Mouse (Mus musculus): Measurements from ENCODE around the gene Trip6. TPM values are rescaled to one million over a fixed set of nuclear protein-coding genes. Genes with fewer than 3 reads are reported as not detected.

The Trip6 gene
- polyA plus RNA-seq, 1 experiment from 2014 or later: 70.3 TPM

- WGBS: 90% methylated on average over 4 of the region's 4 CpGs
- Histone ChIP-seq H3K9me3 (no peaks in the 10 kb centered on the region), H3K4me1 (peaks cover 60% of the 10 kb centered on the region), H3K4me3 (no peak overlapping the region), H3K27me3 (ENCODE audit: poor library complexity, severe bottlenecking) (no peaks in the 10 kb centered on the region), H3K36me3 (replicated peaks) (peaks cover under 1% of the 10 kb centered on the region; the same call in 1 of the 2 replicates), H3K27ac (no peak overlapping the region)
- DNase-seq (ENCODE audit: extremely low spot score, low spot score): no peak
These were observed 32.8 kb upstream of the Trip6 start for GRCm38 (mm10) chr5:137346983-137347382.

- Histone ChIP-seq H3K9me3 (no peaks in the 10 kb centered on the region), H3K27ac (no peak overlapping the region), H3K27me3 (ENCODE audit: poor library complexity, severe bottlenecking) (no peaks in the 10 kb centered on the region), H3K36me3 (replicated peaks) (no peaks in the 10 kb centered on the region), H3K4me1 (peaks cover 54% of the 10 kb centered on the region), H3K4me3 (no peak overlapping the region)
- 79% methylated on average over 1 of the region's 1 CpGs for WGBS
- no peak for DNase-seq (ENCODE audit: extremely low spot score, low spot score)
These were observed 32.2 kb upstream of the Trip6 start for GRCm38 (mm10) chr5:137346388-137346787.

GRCm38 (mm10) chr5:137345821-137346220 lies 31.6 kb upstream of the Trip6 start:
- WGBS: 31% methylated on average over 9 of the region's 9 CpGs
- Histone ChIP-seq H3K4me3 (0 out of 2 replicates have a peak overlapping the region, but pooled peaks have one; percentile 10), H3K27ac (0 out of 2 replicates have a peak overlapping the region, but pooled peaks have one; percentile 46), H3K9me3 (no peaks in the 10 kb centered on the region), H3K4me1 (peaks cover 49% of the 10 kb centered on the region), H3K27me3 (ENCODE audit: poor library complexity, severe bottlenecking) (no peaks in the 10 kb centered on the region), H3K36me3 (replicated peaks) (no peaks in the 10 kb centered on the region)
- no peak for DNase-seq (ENCODE audit: extremely low spot score, low spot score)

GRCm38 (mm10) chr5:137343869-137344268 lies 29.7 kb upstream of the Trip6 start:
- no peak overlapping the region for H3K27ac ChIP-seq
- H3K4me1 ChIP-seq: peaks cover 49% of the 10 kb centered on the region
- H3K36me3 ChIP-seq (replicated peaks): no peaks in the 10 kb centered on the region
- DNase-seq (ENCODE audit: extremely low spot score, low spot score): no peak
- no peak overlapping the region for H3K4me3 ChIP-seq
- H3K9me3 ChIP-seq: no peaks in the 10 kb centered on the region
- H3K27me3 ChIP-seq (ENCODE audit: poor library complexity, severe bottlenecking): no peaks in the 10 kb centered on the region

- DNase-seq (ENCODE audit: extremely low spot score, low spot score): no peak
- WGBS: 90% methylated on average over 5 of the region's 5 CpGs
- no peaks in the 10 kb centered on the region for H3K9me3 ChIP-seq
- H3K27ac ChIP-seq: no peak overlapping the region
- H3K4me3 ChIP-seq: no peak overlapping the region
- no peaks in the 10 kb centered on the region for H3K36me3 ChIP-seq (replicated peaks)
- H3K4me1 ChIP-seq: peaks cover 48% of the 10 kb centered on the region
- H3K27me3 ChIP-seq (ENCODE audit: poor library complexity, severe bottlenecking): no peaks in the 10 kb centered on the region
These were observed 29.2 kb upstream of the Trip6 start for GRCm38 (mm10) chr5:137343412-137343811.

GRCm38 (mm10) chr5:137342407-137343012 lies 28.3 kb upstream of the Trip6 start:
- DNase-seq (ENCODE audit: extremely low spot score, low spot score): no peak
- Histone ChIP-seq H3K9me3 (no peaks in the 10 kb centered on the region), H3K4me3 (no peak overlapping the region), H3K27me3 (ENCODE audit: poor library complexity, severe bottlenecking) (no peaks in the 10 kb centered on the region), H3K4me1 (peaks cover 47% of the 10 kb centered on the region), H3K36me3 (replicated peaks) (no peaks in the 10 kb centered on the region), H3K27ac (no peak overlapping the region)
- WGBS: 89% methylated on average over 7 of the region's 7 CpGs

GRCm38 (mm10) chr5:137340222-137340621 lies 26.0 kb upstream of the Trip6 start:
- H3K9me3 ChIP-seq: no peaks in the 10 kb centered on the region
- no peaks in the 10 kb centered on the region for H3K27me3 ChIP-seq (ENCODE audit: poor library complexity, severe bottlenecking)
- H3K36me3 ChIP-seq (replicated peaks): no peaks in the 10 kb centered on the region
- H3K27ac ChIP-seq: peak overlapping the region; percentile 86; the same call in 1 of the 2 replicates
- 72% methylated on average over 6 of the region's 6 CpGs for WGBS
- peak overlapping the region; percentile 50; the same call in 1 of the 2 replicates for H3K4me3 ChIP-seq
- no peak for DNase-seq (ENCODE audit: extremely low spot score, low spot score)
- peaks cover 40% of the 10 kb centered on the region for H3K4me1 ChIP-seq

- 6% methylated on average over 22 of the region's 22 CpGs for WGBS
These were observed 25.2 kb upstream of the Trip6 start for GRCm38 (mm10) chr5:137339290-137339979.

GRCm38 (mm10) chr5:137338663-137339289 lies 24.6 kb upstream of the Trip6 start:
- Histone ChIP-seq H3K27ac (peak overlapping the region; percentile 86), H3K27me3 (ENCODE audit: poor library complexity, severe bottlenecking) (no peaks in the 10 kb centered on the region), H3K4me3 (peak overlapping the region; percentile 50), H3K4me1 (peaks cover 48% of the 10 kb centered on the region), H3K36me3 (replicated peaks) (no peaks in the 10 kb centered on the region), H3K9me3 (no peaks in the 10 kb centered on the region)
- WGBS: 3% methylated on average over 11 of the region's 11 CpGs
- peak; percentile 33 for DNase-seq (ENCODE audit: extremely low spot score, low spot score)

More at GRCm38 (mm10) chr5:137339290-137339979, 25.2 kb upstream of the Trip6 start:
- peak overlapping the region; percentile 50 for H3K4me3 ChIP-seq
- no peaks in the 10 kb centered on the region for H3K36me3 ChIP-seq (replicated peaks)
- peak overlapping the region; percentile 86 for H3K27ac ChIP-seq
- H3K9me3 ChIP-seq: no peaks in the 10 kb centered on the region
- no peaks in the 10 kb centered on the region for H3K27me3 ChIP-seq (ENCODE audit: poor library complexity, severe bottlenecking)
- DNase-seq (ENCODE audit: extremely low spot score, low spot score): peak; percentile 34
- H3K4me1 ChIP-seq: peaks cover 42% of the 10 kb centered on the region

GRCm38 (mm10) chr5:137338256-137338655 lies 24.1 kb upstream of the Trip6 start:
- H3K4me1 ChIP-seq: peaks cover 53% of the 10 kb centered on the region
- peak overlapping the region; percentile 86 for H3K27ac ChIP-seq
- no peaks in the 10 kb centered on the region for H3K9me3 ChIP-seq
- H3K36me3 ChIP-seq (replicated peaks): no peaks in the 10 kb centered on the region
- peak; percentile 83 for DNase-seq (ENCODE audit: extremely low spot score, low spot score)
- H3K27me3 ChIP-seq (ENCODE audit: poor library complexity, severe bottlenecking): no peaks in the 10 kb centered on the region
- WGBS: under 1% methylated on average over 19 of the region's 19 CpGs
- peak overlapping the region; percentile 50 for H3K4me3 ChIP-seq

- Histone ChIP-seq H3K27me3 (ENCODE audit: poor library complexity, severe bottlenecking) (no peaks in the 10 kb centered on the region), H3K4me1 (peaks cover 63% of the 10 kb centered on the region), H3K4me3 (no peak overlapping the region), H3K9me3 (no peaks in the 10 kb centered on the region), H3K36me3 (replicated peaks) (no peaks in the 10 kb centered on the region), H3K27ac (0 out of 2 replicates have a peak overlapping the region, but pooled peaks have one; percentile 86)
- 66% methylated on average over 8 of the region's 8 CpGs for WGBS
- DNase-seq (ENCODE audit: extremely low spot score, low spot score): no peak
These were observed 23.0 kb upstream of the Trip6 start for GRCm38 (mm10) chr5:137337190-137337589.

- no peak overlapping the region for H3K4me3 ChIP-seq
- peaks cover 61% of the 10 kb centered on the region for H3K4me1 ChIP-seq
- no peaks in the 10 kb centered on the region for H3K27me3 ChIP-seq (ENCODE audit: poor library complexity, severe bottlenecking)
- WGBS: 77% methylated on average over 6 of the region's 6 CpGs
- H3K36me3 ChIP-seq (replicated peaks): no peaks in the 10 kb centered on the region
- DNase-seq (ENCODE audit: extremely low spot score, low spot score): no peak
- H3K9me3 ChIP-seq: no peaks in the 10 kb centered on the region
- H3K27ac ChIP-seq: no peak overlapping the region
These were observed 20.9 kb upstream of the Trip6 start for GRCm38 (mm10) chr5:137335066-137335465.

GRCm38 (mm10) chr5:137334317-137334716 lies 20.1 kb upstream of the Trip6 start:
- H3K36me3 ChIP-seq (replicated peaks): no peaks in the 10 kb centered on the region
- no peak overlapping the region for H3K27ac ChIP-seq
- no peaks in the 10 kb centered on the region for H3K9me3 ChIP-seq
- no peaks in the 10 kb centered on the region for H3K27me3 ChIP-seq (ENCODE audit: poor library complexity, severe bottlenecking)
- WGBS: 67% methylated on average over 10 of the region's 10 CpGs
- H3K4me3 ChIP-seq: peak overlapping the region; percentile 79
- no peak for DNase-seq (ENCODE audit: extremely low spot score, low spot score)
- H3K4me1 ChIP-seq: peaks cover 53% of the 10 kb centered on the region
